Mouse (Mus musculus) adrenal gland, adult 2 months (tissue): ENCODE measurements around the gene Stx17. TPM values are rescaled to one million over a fixed set of nuclear protein-coding genes. Genes with fewer than 3 reads are reported as not detected.

Experiments
- DNase-seq: peaks from one replicate; pipeline ENCODE4 v3.0.0; 2021
- long read RNA-seq: library from polyadenylated mRNA; stranded (forward); transcript quantifications from one replicate; pipeline ENCODE4 v2.0.0, GENCODE M21; 2021
- polyA plus RNA-seq: library from polyadenylated mRNA; depleted of rRNA; stranded (reverse); fragments of >200 nt; gene quantifications from 2 replicates; pipeline ENCODE4 v1.2.3, GENCODE M21; 2012; rRNA removed
- total RNA-seq, 2 experiments: library from RNA; stranded (reverse); gene quantifications; 2 replicates each; pipeline ENCODE4 v1.2.3; 2021

Stx17 gene
- total RNA-seq (10 to 100 TPM; 44.8 to 50.2 TPM), polyA plus RNA-seq (6.5 and 6.8 TPM in 2 replicates)
- long read RNA-seq, full-length matches to known transcripts = 6 of 16 reads
- long read RNA-seq, partial matches to known transcripts = 3 of 16 reads
- long read RNA-seq, other reads (novel, unspliced or antisense) = 7 of 16 reads

DNA sequence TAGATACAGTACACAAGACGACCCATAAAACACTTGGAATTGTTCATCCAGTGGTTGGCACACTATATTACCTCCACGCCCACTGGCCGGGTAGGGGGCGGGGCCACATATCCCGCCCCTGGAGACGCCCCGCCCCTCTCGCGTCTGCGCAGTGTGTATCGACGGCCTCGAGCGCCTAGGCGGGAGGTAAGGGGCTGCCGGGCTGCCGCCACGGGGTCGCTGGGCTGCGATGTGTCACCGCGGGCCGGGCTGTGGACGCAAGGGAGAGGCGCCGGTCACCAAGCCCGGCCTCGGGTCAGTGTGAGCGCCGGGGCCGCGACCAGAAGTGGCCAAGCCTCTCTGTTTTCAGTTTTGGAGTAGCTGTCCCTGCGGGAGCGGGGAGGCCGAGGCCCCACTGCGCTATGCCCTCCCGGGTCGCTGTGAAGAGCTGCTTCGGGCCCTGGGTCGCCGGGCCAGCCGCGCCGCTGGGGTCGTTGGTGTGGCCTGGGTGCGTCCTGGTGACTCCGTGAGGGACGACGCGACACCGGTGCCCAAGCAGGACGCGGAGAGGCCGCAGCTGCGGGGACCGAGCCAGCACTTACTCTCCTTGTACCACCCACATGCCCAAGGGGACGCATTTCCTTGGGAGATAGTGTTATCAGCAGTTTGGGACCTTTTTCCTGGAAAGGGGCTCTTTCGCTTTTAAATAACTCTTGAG is at the start of gene Stx17:
Gene Stx17, plus strand, starts transcription at position 143 of the 697 bp plus-strand sequence.
- peak; percentile 93 for DNase-seq

DNA sequence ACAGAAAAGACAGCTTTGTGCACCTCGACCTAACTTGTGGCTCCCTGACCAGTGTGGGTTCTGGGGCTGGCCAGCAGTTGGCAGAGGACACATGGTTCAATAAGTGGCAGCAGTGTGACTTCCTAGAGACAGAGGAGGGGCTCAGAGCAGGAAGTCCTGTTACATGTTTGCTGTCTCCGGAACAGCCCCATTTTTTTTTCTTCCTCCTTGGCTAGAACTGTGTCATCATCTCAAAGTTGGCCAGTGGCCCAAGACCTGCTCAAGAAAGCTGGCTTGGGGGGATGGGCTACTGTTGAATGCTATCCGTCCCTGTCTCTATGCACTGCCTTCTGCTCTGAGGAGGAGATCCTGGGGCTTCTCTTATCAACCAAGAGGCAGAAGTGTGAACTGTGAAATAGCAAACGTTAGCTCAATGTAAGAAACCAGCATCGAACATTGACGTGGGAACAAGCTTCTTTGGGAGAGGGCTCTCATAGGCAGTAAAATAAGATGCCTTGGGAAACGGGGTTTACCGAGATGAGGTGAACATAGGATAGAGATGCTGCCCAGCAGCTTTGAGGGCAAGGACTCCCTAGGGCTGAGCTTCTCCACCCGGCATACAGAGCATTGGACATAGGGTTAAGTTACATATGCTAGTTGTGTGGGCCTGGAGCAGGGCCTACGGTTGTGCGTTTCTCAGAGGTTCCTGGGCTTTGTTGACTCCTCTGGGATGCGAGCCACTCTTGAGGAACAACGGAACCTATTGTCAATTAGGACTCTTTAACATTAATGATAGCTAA is 47.8 kb upstream of the Stx17 start:
- DNase-seq = peak; percentile 54

DNA sequence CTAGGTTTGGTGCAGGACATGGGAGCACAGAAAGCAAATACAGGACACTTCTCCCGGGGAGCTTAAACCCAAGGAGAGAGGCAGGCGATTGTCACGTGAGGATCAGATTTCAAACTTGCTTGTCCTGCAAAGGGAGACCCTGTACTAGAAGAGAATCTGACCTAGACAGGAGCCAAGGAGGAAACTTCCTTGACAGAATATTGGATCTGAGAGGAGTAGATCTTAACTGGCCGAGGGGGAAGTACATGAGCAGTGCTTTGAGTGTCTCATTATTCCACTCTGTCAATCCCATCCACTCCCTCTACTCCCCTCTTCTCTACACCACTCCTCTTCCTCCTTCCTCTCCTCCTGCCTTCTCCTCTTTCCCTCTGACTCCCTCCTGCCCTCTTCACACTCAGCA is 46.5 kb upstream of the Stx17 start:
- DNase-seq = no peak

DNA sequence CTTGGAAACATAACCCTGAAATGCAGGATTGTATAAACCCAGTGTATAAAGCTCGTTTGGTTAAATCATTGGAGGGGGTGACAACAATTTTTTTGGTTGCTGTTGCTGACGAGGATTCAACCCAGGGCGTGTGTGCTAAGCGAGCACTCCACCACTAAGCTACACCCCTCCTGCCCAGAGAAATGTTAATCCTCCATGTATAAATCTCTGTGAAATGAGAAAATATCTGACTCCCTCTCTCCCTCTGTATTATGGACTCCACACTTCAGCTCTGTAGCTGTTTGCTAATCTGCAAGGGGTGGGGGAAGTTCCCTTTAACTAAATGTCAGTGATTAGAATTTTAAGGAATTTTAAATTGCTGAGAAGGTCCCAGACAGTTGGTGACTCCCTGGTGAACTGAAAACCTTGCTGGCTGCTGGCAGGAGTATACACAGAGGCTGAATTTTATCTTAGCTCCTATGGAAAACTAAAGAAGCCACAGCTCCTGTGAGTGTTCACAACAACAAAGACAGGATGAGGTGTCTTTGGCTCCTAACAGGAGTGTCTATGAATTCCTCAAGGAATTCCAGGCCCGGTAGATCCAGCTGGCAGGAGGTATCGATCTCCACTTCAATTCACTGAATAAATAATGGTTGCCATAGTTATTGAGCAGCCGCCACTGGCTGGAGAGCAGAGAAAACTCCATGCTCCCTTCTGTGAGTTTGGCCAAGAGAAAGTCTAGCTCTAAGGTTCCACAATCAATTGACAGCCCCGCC is 45.3 kb upstream of the Stx17 start:
- no peak for DNase-seq

DNA sequence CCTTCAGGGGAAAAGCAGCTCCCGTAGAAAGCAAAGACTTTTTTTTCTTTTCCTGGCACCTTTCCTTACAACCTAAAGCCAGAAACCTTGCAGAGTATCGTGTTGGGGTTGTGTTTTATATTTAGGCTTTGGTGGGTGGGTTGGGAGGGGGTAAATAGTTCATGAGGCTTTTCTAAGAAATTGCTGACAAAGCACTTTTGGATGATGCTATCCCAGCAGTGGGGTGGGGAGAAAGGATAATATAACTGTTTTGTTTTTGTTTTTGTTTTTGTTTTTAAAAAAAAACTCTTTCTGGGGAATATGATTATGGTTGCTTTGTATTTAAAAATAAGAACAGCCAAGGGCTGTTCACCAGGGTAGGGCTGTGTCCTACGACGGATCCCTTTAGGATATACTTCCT is 41.3 kb upstream of the Stx17 start:
- DNase-seq = no peak

DNA sequence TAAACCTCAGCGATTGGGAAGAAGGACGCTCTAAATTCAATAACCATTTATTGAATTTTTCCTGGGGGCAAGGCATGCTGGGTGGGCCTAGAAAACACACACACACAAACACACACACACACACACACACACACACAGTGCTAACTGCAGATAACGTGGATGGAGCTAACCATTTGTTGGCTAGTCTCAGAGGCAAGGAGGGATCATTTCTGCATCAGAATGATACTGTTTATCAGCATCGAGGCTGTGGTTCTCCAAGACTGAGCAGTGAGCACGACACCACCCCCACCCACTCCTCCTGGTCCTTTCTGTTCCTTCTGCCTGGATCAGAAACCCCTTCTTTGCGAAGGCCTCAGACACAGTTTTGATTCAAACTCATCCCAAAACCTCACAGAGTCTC is 38.1 kb upstream of the Stx17 start:
- DNase-seq = no peak

DNA sequence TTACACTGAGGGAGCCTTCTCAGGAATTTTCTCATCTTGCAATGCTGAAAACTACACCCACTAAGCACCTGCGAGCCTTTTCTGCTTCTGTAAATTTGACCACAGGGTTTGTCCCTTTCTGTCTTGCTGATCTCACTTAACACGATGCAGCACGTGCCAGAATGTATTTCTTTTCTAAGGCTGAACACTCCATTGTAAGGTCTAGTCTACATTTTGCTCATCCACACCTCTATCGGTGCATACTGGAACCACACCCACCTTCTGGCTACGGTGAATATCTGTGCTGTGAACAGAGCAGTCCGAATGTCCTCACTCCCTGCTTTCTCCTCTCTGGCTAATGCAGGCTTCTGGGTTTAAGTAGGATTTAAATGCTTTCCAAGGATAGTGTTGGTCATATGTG is 37.2 kb upstream of the Stx17 start:
- no peak for DNase-seq

DNA sequence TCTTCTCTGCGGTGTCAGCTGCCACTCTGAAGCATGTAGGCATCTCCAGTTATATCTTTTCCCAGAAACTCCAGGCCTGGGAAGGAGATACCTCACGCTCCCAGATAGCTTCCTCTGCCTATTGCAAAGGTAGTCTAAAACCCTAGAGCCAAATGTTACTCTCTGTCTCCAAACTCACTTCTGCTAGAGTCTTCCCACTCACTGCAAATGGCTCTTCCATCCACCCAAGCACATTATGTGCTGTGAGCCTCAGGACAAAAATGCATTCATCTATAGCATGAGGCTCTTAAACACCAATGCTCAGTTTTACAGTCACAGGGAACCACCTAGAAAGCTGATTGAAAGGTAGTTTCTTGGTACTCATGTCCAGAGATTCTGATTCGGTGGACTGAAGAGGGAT is 31.5 kb upstream of the Stx17 start:
- no peak for DNase-seq

DNA sequence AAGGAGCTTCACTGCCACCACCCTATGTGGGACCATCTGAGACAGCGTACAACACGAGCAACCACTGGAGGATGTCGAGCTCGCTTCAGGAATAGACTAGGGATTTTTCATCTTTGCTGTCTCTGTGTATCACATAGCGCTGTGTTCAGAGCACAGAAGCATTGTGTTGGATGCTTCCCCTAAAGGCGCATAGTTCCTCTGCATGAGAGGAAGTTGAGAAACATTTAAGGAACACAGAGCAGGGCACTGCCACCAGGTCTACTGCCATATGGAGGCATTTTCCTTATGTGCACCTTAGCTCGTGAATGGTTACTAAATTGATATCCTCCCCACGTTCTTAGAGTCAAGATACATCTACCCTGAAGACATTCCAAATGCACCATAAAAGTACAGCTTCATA is 24.5 kb upstream of the Stx17 start:
- DNase-seq = no peak

DNA sequence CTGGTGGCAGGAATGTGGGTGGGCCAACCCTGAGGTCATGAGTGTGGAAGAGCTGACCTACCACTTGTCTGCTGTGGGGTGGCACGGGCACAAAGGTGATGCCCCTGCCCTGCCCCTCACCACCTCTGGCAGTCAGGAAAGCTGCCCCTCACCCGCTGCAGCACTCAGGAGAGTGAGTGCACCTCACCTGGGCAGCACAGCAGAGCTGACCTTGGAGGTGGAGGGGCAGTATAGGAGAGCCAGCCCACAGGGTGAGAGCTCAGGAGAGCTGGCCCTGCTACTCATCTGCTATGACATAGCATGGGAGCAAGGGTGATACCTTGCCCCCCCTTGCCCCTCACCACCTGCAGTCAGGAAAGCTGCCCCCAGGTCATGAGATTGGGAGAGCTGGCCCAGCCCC is 22.7 kb upstream of the Stx17 start:
- DNase-seq = no peak

DNA sequence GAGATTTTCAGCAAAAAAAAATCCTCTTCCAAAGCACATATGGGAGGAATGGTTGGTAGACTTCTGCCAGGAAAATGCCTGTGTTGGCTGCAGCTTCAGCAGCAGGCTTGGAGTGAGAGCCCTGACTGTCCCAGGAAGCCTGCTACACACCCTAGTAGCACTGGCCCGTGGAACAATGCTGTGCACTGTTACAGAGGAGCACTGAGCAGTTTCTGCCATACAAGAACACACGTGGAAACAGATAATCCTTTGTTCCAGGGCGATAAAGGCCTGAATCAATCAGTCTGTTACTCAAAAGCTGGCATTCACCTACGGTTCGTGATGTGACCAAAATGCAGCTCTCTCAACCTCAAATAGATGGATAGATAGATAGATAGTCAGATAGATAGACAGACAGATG is 19.3 kb upstream of the Stx17 start:
- DNase-seq = no peak

DNA sequence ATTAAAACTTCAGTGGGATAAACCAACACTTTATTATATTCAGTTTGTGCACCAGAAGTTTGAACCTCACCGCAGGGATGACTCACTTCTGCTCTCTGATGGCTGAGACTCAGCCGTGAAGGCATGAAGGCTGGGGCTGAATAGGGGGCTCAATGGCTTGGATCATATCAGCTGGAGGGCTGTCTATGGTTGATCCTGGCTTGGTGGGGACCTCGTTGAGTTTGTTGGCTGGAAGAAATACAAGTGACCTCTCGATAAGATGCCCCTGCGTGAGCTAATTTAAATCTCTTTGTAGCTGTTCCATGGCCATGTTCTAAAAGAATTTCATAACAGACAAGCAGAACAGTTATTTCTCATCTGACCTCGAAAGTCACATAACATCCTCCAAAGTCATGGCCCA is 17.6 kb upstream of the Stx17 start:
- peak; percentile 68 for DNase-seq

DNA sequence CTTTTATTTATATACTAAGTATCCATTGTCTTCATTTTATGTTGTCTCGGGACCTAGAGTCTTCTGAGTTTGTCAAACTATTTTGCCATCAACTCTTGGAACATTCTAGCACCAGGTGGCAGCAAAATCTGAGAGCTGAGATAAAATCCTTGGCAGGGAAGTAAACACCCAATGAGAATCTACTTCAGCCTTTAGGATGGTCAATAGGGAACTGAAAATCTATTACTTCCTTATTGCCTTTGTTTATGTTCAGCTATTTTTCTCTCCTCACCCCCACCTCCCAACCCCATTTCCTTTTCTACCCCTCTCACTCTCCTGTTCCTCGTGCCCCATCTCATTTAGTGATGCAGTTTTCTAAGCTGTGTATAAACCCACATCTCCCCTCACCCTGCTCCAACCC is 16.1 kb upstream of the Stx17 start:
- DNase-seq = no peak

DNA sequence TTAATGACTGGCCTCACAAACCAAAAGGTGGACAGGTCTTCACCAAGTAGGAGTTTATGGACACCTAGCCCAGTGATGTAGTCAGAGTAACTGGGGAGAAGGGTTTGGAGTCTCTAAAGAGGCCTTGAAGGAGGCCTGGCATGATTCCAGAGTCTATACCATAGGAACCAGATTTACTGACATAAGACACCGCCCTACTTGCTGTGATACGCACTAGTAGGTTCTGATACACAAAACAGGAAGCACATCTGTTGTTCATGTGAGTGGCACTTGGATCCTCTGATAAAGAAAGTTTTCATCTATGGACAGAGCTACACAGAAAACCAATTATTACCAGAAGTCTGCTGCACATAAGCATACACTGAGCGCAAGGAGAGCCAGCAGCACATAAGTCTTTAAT is 14.4 kb upstream of the Stx17 start:
- DNase-seq = no peak

DNA sequence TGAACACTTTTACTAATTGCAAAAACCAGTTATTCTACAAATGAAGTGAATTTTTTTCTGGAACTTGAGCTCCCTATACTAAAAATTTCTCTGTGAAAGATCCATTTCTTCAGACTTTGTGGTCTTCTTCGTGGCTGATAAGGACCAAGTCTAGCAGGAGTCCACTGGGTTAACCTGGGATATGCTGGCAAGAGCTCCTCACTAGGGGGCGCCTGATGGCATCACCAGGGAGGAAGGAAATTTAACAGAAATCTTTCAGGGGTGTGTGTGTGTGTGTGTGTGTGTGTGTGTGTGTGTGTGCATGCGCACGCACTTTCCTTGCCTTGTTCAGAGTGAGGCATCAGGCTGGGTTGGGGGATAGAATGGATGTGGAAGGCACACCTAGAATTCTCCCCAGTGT is 8.5 kb upstream of the Stx17 start:
- peak; percentile 60 for DNase-seq

DNA sequence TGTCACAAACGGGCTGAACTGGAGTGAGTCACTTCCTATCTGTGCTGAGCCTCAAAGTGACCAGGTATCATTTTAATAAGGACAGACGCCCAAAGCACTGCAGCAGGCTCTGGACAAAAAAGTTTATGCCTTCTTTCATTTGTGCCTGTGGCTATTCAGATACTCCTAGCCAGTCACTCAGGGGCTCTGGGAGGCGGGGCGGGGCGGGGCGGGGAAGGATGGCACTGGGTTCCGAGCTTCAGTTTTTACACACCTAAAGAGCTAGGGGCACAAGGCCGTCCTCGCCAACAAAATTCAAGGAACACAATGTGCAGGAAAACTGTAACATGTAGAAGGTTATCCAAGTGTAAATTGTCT is 321 bp upstream of the Stx17 start:
- DNase-seq = no peak

DNA sequence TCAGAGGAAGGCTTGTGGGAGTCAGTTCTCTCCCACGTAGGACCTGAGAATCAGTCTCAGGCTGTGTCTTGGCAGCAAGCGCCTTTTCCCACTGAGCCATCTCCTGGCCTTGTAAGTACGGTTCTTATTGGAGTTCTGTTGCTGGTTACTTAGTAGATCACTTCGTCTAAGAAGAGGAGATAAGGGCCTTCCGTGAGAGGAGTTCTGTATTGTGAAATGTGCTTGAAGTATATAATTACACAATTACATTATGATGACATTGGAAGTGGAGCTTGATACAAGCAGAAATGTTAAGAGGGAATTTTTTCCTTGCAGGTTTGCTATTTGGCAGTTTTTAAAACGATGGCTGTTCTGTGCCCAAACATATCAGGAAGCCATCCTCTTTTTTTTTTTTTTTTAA is 5.6 kb downstream of the Stx17 start:
- peak; percentile 46 for DNase-seq

DNA sequence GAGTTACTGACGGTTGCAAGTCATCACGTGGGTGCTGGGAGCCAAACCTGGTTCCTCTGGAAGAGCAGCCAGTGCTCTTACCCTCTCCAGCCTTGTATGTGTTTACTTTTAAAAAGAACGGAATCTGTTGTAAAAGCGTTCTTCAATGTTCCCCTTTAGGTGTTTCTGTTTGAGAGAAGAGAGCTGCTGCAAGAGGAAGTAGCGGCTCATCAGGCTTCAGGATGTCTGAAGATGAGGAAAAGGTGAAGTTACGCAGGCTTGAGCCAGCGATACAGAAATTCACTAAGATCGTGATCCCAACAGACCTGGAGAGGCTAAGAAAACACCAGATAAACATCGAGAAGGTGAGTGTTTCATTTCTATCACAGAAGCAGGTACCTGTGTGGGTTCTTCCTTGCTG is 6.9 kb downstream of the Stx17 start:
- DNase-seq = no peak

DNA sequence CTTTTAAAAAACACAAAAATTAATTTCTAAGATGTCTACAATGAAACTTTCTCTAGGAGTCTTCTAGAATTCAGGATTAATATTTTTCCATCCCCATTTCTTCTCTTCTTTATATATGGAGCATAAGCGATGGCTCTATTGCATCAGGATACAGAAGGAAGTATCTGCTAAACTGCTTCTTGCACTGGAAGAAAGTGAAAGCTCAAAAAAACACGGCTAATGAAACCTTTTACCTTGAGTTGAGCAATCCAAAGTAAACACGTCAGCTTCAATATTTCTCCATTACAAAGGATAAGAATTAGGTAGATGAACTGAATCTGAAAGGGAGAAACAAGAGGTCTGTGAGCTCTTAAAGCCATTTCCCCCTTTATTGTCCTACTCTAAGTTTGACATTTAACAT is 8.0 kb downstream of the Stx17 start:
- DNase-seq = no peak

DNA sequence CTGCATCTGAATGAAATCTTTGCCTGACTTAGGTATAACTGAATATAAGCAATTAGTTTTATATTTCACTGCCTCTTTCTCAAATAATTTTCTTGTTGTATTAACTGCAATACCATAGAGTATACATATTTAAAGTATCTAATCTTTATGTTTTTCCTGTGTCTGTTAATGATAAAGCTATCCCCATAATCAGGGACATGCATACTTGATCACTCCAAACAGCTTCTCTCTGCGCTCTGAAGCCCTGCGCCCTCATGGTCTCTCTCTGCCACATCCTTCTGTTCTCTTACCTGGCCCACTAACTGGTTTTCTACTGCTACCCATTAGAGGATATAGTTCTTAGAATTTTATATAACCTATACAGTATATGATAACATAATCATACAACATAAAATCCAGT is 24.8 kb downstream of the Stx17 start:
- DNase-seq = no peak

DNA sequence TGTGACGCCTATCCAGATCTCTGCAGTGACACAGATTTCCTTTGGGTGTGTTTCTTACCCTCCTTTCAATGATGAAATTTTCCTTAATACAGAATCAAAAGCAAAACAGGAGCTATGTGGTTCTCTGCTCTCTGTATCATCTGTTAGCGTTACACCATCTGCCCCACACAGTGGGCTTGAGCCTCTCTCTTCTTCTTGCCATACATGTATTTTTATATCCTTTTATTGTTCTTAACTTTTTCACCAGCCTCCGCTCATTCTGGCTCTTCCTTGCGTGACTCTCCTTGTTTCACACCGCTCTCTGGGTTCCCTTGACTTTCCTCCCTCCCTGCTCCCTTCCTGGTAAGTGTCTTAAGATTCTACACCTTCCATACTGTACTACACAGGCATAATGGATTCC is 28.5 kb downstream of the Stx17 start:
- no peak for DNase-seq

DNA sequence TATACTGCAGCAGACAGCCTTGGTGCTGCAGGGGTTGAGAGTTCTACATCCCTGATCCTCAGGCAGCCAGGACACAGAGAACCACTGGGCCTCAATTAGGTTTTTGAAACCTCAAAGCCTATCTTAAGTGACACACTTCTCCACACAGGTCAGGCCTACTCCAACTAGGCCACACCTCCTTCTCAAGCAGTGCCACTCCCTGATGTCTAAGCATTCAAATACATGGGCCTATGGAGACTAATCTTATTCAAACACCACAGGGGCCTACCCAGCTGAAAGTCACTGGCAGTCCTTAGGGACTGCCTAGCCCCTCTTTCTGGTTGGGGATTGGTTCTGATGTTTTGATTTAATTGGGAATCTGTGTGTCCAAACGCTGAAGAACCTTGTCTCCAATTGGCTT is 31.1 kb downstream of the Stx17 start:
- no peak for DNase-seq

DNA sequence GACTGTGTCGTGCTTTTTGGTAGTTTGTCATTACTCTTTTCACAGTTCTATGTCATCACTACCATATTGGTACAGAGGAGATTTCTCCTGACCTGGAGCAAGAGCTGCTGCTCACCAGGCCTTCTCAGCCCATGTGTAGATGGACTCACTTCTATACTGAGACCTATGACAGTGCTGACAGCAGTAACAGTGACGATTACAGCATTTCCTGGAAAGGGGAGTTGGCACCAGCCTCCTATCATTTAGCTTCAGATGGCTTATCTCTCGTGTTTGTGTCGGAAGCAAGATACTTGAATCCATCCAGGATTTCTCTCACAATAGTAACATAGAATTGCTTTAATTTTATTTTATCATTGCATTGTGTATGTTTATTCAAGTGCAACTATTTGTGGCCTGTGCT is 35.7 kb downstream of the Stx17 start:
- no peak for DNase-seq
